Mouse (Mus musculus) stomach, postnatal 0 days (tissue): ENCODE measurements around the gene Gm10197.

Experiments
- CTCF ChIP-seq: IDR thresholded peaks from 2 replicates; pipeline ENCODE4 v1.5.1; 2016; ENCODE audit warnings: antibody characterized with exemption, low read depth, mild to moderate bottlenecking, moderate library complexity
- EP300 ChIP-seq: optimal IDR thresholded peaks from 2 replicates; pipeline ENCODE3; 2016; ENCODE audit warnings: antibody characterized with exemption

DNA sequence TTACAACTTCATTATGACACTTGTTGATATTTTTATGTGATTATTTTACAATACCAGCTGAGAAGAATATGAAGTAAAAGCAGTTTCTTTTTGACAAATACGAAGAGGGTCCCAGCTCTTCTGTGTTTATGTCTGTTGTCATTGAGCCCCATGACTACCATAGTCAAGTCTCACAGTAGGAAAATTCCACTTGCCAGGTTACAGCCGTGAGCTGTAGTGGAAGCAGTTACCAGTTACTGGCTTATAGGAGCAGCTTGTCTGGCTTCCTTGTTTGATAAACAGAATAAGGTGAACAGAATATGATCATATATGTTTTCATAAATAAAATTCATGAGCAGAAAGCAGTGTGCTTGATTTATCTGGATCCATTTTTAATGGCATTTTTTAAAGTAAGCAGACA is 7.0 kb downstream of the Gm10197 start:
- TF ChIP-seq CTCF (no peak), EP300 (no peak)
